Mouse (Mus musculus) urinary bladder, postnatal 25 days (tissue): ENCODE results near the gene Magi1.
A peak's percentile ranks its signal among the peaks of the same experiment; 100 is the strongest.

Experiments
- DNase-seq: peaks from one replicate; pipeline ENCODE4 v3.0.0; 2022; ENCODE audit warnings: low spot score

The Magi1 gene

GRCm38 (mm10) chr6:94283318-94284061, at the start of gene Magi1:
Gene Magi1, minus strand, starts transcription at chr6:94283917.
- DNase-seq = peak; percentile 88

- DNase-seq = no peak
Measured at GRCm38 (mm10) chr6:94327143-94327542, 43.4 kb upstream of the Magi1 start.

DNA sequence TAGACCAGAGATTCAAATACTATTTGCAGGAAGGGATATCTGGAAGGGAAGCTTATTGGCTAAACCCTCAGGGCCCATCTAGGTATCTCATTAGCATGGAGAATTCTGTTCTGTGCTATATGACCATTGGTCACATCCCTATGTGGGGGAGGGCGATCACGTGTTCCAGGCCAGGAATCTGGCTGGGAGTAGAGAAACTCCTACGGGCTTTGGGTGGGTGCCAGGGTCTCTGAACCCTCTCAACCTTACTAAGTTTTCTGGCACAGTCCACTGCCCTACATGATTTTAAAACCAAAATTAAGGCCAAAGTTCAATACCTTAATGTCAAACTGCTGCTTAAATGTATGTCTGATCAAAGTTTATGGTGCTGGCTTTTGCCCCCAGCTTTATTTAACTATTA, 33.2 kb upstream of the Magi1 start:
- no peak for DNase-seq

GRCm38 (mm10) chr6:94312285-94312684, 28.6 kb upstream of the Magi1 start:
- DNase-seq = no peak

DNA sequence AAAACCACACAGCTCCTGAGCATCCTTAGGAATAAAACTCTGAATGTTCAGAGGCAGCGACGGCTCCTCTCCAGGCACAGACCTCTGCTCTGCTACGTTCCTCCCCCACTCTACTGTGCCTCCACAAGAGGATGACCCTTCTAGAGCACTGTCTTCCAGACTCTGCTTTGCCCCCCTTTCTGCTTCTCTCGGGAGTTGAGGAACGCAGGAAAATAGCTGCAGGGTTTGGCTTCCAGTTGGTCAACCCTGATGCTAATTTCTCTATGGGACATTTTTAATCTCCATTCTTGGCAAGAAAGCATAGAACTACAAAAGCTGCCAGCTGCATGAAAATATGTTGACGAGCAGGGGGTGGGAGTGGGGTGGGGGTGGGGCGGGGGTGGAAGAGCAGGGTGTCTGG, 24.8 kb upstream of the Magi1 start:
- no peak for DNase-seq

GRCm38 (mm10) chr6:94303512-94303911, 19.8 kb upstream of the Magi1 start:
- no peak for DNase-seq

- DNase-seq = no peak
Measured at GRCm38 (mm10) chr6:94301804-94302203, 18.1 kb upstream of the Magi1 start.

DNA sequence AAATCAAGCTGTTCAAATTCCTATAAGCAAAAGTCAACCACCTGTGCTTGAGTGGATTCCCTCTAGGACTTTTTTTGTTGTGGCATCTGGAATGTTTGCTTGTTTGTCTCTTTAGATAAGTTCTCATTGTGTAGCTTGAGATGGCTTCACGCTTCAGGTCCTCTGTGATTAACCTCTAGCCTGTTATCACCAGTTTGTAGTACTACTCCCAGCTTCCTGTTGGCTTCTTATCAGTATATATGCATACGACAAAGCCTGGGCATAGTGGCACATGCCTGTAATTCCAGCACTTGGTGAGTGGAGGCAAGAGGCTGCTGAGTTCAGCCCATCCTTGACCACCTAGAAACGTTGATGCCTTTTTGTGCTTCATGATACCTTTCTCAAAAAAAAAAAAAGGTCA, 16.8 kb upstream of the Magi1 start:
- DNase-seq = no peak

- DNase-seq = no peak
Measured at GRCm38 (mm10) chr6:94287387-94287786, 3.7 kb upstream of the Magi1 start.

- DNase-seq = no peak
Measured at GRCm38 (mm10) chr6:94286555-94286954, 2.8 kb upstream of the Magi1 start.

- DNase-seq = peak; percentile 35
Measured at GRCm38 (mm10) chr6:94284089-94284825, 540 bp upstream of the Magi1 start.

- DNase-seq = peak; percentile 23
Measured at GRCm38 (mm10) chr6:94282301-94283241, 1.1 kb downstream of the Magi1 start.

GRCm38 (mm10) chr6:94281606-94282280, 2.0 kb downstream of the Magi1 start:
- DNase-seq = no peak

DNA sequence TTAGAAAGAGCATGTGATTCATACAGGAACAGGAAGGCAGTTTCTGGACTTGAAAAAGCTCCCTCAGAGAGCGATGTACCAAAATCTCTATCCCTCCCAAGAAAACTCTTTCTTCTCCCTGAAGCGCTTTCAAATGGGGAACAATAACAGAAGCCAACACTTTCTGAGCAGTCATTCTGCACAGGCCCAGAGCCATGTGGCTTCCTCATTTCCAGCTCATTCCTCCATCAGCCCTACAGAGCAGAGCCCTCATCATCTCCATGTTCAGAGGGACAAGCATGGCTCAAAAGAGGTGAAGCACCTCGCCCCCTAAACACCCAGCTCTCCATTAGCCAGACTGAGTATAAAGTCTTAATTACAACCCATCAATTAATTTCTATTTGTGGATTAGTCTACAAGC, 9.8 kb downstream of the Magi1 start:
- no peak for DNase-seq

DNA sequence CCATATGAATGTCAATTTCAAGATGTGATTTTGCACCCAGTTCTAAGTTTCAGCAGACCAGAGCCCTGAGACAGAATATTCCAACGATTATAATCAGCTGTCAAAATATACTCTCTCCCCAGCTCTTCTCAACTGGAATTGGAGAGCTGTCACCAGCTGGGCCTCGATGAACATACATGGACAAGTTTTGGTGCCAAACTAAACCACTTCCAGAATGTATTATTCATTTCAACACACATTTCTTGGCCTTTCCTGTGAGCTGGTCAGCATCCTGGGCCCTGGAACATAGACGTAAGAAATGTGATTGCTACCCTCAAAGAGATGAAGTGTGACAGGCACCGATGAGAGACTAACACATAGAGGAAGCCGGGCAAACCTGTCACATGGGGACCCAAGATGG, 13.7 kb downstream of the Magi1 start:
- DNase-seq = no peak

GRCm38 (mm10) chr6:94269174-94269573, 14.5 kb downstream of the Magi1 start:
- no peak for DNase-seq

DNA sequence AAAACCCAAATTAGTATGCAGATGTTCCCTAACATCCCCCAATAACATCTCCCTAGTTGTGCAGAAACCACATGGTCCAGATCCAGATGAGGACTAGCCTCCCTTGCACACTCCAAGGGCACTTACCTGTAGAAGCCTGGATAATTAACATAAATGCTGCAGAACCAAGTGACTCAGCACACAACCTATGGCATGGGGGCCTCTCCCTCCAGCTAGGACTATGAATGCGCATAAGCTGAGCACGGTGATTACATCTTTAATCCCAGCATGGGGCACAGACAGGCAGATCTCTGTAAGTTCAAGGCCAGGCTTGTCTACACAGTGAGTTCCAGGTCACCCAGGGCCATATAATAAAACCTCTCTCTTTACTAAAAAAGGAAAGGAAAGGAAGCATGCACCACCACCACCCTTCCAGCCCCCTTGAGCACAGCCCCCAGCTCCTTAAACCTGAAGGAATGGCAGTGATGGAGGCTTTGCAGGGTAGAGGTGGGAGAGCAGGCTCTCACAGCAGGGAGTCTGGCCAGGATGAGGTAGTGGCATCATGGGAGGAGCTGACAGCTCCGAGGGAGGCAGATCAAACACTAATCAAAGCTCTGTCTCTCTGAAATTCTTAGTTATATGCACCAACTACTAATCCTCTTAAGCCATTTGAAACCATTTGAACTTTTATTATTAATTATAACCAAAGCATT, 18.3 kb downstream of the Magi1 start:
- no peak for DNase-seq

DNA sequence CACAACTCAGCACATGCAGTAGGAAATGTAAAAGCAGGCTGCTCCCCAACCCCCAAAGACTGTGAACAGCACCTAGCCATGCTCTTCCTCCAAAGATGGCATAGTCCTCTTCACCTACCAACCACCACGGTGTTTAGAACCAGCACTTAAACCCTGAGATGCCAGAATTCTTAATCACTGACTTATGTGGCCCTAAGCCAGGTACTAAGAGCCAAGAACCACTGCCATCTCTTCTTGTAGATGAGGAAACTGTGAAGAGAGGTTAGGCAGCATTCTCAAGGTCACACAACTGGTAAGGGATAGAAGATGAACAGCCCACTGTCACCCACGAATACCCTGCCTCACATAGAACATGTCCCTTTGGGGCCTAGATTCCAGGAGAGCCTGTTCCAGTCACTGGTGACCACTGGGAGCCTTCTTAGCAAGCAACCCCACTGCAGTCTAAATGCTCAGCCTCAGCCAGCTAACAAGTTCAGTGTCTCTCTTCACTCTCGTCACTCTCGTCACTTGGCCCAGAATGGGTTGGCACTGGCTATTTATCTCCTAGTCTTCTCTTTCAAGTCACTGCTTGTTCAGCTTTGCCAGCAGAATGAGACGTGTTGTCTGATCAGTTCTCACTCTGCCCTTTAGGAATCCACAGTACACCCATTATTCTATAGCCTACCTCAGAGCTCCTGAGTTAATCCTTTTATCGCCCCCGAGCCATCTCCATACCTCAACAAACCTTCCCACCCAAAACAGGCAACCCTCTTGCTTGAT, 19.4 kb downstream of the Magi1 start:
- DNase-seq = no peak

DNA sequence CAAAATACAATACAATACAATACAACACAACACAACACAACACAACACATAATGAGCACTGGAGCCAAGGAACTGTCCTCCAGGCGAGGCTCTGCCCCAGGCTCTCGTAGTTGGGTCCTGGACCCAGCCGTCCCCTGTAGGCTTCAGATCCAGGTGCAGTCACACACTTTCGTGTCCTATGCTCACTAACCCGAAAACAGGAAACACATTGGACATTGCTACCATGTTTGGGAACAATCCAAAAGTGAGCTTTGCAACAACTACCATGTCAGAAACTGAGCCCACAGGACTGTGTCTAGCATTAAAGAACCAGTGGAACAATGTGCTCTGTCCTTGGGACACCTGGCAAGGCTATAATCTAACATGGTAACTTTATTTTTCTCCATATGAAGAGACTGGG, 22.9 kb downstream of the Magi1 start:
- DNase-seq = no peak

DNA sequence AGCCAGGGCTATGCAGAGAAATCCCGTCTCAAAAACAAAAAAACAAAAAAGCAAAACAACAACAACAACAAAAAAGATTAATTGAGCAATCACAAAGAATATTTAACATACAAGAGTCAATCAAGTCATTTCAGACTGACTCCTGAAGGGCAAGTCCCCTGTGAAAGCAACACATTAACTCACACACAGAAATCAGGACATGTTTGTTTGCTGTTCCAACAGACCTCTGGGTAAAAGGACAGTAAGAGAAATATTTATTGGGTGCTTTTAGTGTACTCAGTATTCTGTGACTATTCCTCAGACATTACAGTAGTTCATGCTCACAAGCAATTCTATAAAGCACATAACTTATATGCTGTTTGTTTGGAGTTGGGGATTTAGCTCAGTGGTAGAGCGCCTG, 23.7 kb downstream of the Magi1 start:
- DNase-seq = no peak

DNA sequence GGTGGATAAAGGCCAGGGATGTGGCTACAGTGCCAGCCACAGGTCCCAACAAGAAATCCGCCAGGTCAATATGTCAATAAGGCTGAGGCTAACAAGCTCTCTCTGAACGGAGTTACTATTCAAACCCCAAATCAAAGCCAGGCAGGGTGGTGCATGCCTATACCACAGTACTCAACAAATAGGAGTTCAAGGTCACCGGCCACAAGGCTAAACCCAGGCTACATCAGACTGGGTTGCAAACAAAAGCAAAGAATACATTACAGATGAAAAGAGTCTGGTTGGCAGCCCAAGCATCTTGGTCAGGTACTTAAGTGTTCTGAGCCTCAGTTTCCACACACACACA, 25.9 kb downstream of the Magi1 start:
- no peak for DNase-seq
